Mouse (Mus musculus) kidney, postnatal 4 days (tissue): Measurements from ENCODE around the gene Bcar3.
"Not testable (repeated sequence)": the region's sequence is repeated elsewhere in the genome, so short reads cannot be mapped to it uniquely, and the experiment has no call there.

Experiments used
- DNase-seq, 2 experiments: peaks; one replicate each; pipeline ENCODE4 v3.0.0; 2021; ENCODE audit warnings: mixed read lengths in 2 of 2

Gene Bcar3

GRCm38 (mm10) chr3:122387771-122388170 is 93.8 kb downstream of the Bcar3 start:
- no peak for DNase-seq

DNA sequence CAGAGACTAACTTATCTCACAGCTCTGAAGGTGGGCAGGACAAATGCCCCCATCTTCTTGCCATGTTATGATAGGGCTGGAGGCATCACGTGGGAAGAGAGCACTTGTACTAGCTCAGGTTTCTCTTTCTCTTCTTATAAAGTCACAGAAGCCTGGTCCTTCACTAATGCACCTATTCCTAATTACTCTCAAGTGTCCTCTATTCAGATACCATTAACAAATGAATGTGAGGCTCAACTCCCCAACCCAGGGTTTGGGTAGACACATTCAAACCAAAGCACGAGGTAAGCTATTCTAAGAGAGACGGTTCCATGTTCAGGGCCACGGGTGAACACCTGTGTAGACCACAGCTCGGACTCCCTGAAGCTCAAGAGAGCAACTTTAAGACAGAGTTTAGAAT is 96.0 kb downstream of the Bcar3 start:
- no peak for DNase-seq

- DNase-seq = no peak
Observed at GRCm38 (mm10) chr3:122391098-122391497, 97.2 kb downstream of the Bcar3 start.

DNA sequence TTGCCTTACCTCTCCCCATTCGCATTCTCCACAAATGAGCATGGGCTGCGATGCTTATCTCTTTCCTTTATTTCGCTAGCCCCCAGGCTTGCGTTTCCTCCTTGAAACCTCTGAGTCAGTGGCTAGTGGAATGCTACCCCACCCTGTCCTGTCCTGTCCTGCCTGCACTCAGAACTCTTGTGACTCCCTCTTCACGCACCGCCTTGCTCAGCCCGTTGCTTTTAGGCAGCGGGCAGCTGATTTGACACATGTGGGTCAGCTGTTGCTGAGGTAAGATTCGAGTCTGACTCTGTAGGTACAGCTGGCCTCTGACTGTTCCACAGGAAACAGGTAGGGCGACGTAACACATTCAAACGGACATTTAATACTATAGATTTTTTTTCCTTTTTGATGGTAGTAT is 97.9 kb downstream of the Bcar3 start:
- DNase-seq = no peak

DNA sequence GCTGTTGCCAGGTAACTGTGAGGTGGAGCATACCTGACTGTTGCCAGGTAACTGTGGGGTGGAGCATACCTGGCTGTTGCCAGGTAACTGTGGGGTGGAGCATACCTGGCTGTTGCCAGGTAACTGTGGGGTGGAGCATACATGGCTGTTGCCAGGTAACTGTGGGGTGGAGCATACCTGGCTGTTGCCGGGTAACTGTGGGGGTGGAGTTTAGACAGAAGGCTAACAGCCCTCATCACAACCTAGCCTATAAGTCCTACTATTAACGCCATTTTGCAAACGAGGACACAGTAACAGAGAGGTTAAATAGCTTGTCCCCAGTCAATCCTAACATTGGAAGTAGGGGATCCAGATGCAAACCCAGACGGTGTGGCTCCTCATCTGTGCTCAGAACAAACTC is 99.5 kb downstream of the Bcar3 start:
- DNase-seq = not testable (repeated sequence)

GRCm38 (mm10) chr3:122393836-122394374 is 100.0 kb downstream of the Bcar3 start:
- DNase-seq = peak; percentile 14 to 31

- DNase-seq = no peak
Observed at GRCm38 (mm10) chr3:122396957-122397356, 103.0 kb downstream of the Bcar3 start.

GRCm38 (mm10) chr3:122397401-122397800 is 103.5 kb downstream of the Bcar3 start:
- no peak for DNase-seq

DNA sequence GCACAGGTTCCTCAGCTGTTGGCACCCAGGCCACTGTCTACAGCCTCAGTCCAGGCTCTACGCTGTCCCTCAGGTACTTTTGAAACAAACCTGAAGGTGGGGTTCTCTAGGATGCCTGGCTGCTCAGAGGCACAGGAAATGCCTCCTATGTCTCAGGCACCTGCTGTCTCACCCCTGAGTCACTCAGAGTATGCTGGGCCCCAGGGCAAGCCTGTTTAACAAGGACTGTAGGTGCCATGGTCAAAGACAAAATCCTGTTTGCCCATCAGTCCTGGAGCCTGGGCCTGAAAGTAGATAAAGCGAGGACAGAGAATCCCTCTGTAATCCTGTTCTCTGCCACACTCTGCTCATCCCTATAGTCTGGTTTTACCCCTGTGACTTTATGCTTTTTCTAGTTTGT is 107.1 kb downstream of the Bcar3 start:
- no peak for DNase-seq

- no peak for DNase-seq
Observed at GRCm38 (mm10) chr3:122402143-122402542, 108.2 kb downstream of the Bcar3 start.

GRCm38 (mm10) chr3:122403860-122404557 is 110.1 kb downstream of the Bcar3 start:
- DNase-seq = no peak

GRCm38 (mm10) chr3:122405203-122405956 is 111.4 kb downstream of the Bcar3 start:
- no peak for DNase-seq

- DNase-seq = peak in 1 of 2 experiments; percentile 26
Observed at GRCm38 (mm10) chr3:122406416-122406815, 112.5 kb downstream of the Bcar3 start.

GRCm38 (mm10) chr3:122407757-122408156 is 113.8 kb downstream of the Bcar3 start:
- no peak for DNase-seq

GRCm38 (mm10) chr3:122408798-122409311 is 114.9 kb downstream of the Bcar3 start:
- peak in 1 of 2 experiments; percentile 43 for DNase-seq

- no peak for DNase-seq
Observed at GRCm38 (mm10) chr3:122411590-122411989, 117.7 kb downstream of the Bcar3 start.

DNA sequence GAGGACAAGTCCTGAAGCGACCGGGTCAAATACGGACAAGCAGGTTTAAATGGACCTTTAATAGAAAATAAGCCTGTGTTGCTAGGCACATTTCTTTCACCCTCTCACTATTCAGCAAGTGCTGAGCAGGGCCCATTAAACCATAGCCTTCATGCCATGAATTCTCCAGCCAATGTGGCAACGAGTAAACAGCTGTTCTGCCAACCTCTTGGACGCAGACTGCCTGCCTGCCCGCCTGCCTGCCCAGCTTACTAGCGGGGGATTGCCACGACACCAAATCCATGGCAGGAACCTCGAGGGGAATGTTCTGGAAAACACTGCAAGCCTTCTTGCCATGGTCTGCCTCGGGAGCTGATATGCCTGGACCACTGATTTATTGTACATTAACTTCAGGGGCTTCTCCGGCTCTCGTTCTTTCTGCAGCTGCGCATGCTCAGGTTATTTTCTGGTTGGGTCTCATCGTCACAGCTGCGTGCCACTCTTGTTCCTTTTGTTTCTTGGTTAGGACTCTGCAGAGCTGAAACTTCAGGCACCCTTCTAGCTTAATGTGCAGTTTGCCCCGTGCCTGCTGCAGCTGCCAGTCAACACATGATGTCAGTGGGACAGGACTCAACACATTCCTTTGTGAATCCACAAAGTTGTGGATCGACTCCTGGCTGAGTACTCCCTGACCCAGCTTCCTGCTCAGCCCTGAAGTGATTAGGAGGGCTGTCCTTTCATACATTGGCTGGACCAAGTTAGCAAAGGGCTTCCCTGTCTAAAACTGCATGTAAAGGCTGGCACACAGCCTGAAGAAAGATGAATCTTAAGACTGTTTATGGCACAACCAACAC is 120.0 kb downstream of the Bcar3 start:
- peak; percentile 33 to 52 for DNase-seq

DNA sequence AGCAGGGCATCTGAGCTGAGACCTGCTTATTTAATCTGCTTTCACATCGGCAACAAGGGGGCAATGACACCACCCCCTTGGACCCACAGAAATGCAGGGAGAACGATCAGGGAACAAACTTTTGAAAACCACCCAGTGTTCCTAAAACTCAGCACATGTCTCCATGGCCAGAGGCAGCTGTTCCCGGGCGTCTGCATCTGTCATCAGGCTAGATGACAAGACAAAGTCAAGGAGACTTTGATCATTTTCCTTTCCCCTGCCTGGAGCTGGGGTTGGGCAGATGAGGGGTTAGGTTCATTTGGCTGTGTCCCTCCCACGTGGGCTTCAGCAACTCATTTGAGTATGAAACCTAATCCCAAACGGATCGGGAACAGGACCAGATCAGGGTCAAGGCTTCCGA is 120.9 kb downstream of the Bcar3 start:
- no peak for DNase-seq

GRCm38 (mm10) chr3:122417466-122417865 is 123.5 kb downstream of the Bcar3 start:
- DNase-seq = no peak

GRCm38 (mm10) chr3:122418564-122419274 is 124.8 kb downstream of the Bcar3 start:
- DNase-seq = no peak

DNA sequence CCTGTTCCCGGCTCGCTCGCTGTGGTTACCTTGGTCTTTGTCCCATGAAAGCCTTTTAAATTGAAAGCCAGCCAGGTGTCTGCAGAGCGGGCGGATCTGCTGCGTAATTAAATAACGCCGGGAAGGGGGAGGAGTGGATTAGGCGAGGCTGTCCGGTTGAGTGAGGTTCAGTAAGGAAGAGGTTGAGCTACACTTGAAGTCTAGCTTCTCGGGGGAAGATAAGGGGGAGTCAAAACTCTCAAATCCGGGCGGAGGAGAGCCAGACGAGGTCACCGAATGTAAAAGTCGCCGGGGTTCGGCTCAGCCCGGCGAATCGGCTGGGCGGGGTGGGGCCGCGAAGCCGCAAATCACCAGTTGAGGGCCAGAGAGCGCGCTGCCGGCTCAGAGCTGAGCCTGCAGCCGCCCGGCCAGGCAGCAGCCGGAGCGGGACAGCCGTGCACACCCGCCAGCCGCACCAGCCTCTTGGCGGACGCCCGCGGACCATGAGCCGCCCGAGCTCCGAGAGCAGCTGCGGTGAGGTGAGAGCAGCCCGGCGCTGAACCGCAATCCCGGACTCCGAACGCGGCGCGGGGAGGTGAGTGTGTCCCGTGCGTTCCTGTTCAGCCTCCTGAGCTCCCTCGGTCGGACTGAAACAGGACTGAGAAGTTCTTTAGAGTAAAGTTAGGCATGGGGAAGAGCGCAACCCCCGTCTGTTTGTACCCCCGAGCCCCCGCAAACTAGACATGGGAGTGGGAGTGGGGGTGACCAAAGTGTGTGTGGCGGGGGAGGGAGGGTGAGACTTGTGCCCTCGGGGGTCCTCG is 125.9 kb downstream of the Bcar3 start:
- peak; percentile 81 to 89 for DNase-seq
